Mouse (Mus musculus) CH12.LX (cell line): ENCODE measurements around the gene Irf6.

Experiments used
- CTCF ChIP-seq, 2 experiments: IDR thresholded peaks in 1 of 2; conservative IDR thresholded peaks in 1 of 2; 2 replicates each; pipeline ENCODE4 v1.5.1; 2011 to 2012; ENCODE audit warnings: low read depth in 2 of 2, low read length in 2 of 2, improper control_type of control experiment in 1 of 2, inconsistent platforms in 1 of 2, mild to moderate bottlenecking in 1 of 2, moderate library complexity in 1 of 2
- JUND ChIP-seq: conservative IDR thresholded peaks from 2 replicates; pipeline ENCODE4 v1.6.1; 2011; ENCODE audit warnings: low read depth, low read length, improper control_type of control experiment
- MAZ ChIP-seq: IDR thresholded peaks from 2 replicates; pipeline ENCODE4 v1.6.1; 2012; ENCODE audit warnings: low read depth, mild to moderate bottlenecking, inconsistent platforms, low read length, improper control_type of control experiment, moderate library complexity
- POLR2A ChIP-seq: IDR thresholded peaks from 2 replicates; pipeline ENCODE4 v1.6.1; 2011; ENCODE audit warnings: low read depth, mild to moderate bottlenecking, improper control_type of control experiment, low read length
- POLR2AphosphoS2 ChIP-seq: IDR thresholded peaks from 2 replicates; pipeline ENCODE4 v1.6.1; 2011; ENCODE audit warnings: low read depth, low read length, improper control_type of control experiment
- TCF12 ChIP-seq: IDR thresholded peaks from 2 replicates; pipeline ENCODE4 v1.6.1; 2014; ENCODE audit warnings: low read depth, mild to moderate bottlenecking, inconsistent platforms, low read length, improper control_type of control experiment
- ZMIZ1 ChIP-seq: IDR thresholded peaks from 2 replicates; pipeline ENCODE4 v1.6.1; 2012; ENCODE audit warnings: low read depth, mild to moderate bottlenecking, inconsistent platforms, low read length, improper control_type of control experiment

- no peak for TF ChIP-seq ZMIZ1
- no peak for TF ChIP-seq JUND
- no peak for TF ChIP-seq POLR2AphosphoS2
- TF ChIP-seq POLR2A = no peak
- no peak for TF ChIP-seq CTCF (conservative IDR thresholded peaks at IDR 0.05 in 1 of 2, IDR thresholded peaks at IDR 0.05 in 1 of 2; ENCODE audit: low read depth in 2 of 2, low read length in 2 of 2)
- TF ChIP-seq TCF12 = no peak
- no peak for TF ChIP-seq MAZ
Observed at GRCm38 (mm10) chr1:193188257-193188656, 35.3 kb downstream of the Irf6 start.
